Mouse (Mus musculus) G1E (cell line): Measurements from ENCODE around the gene Tubb4b. TPM values are rescaled to one million over a fixed set of nuclear protein-coding genes. Genes with fewer than 3 reads are reported as not detected.

Experiments
- ATAC-seq: 2 replicates; pipeline ENCODE4 v1.8.0; 2016; ENCODE audit warnings: mild to moderate bottlenecking; ENCODE audit not compliant: insufficient number of reproducible peaks, poor library complexity, low FRiP score, severe bottlenecking; ENCODE audit errors: extremely low read depth
- DNase-seq: peaks from one replicate; pipeline ENCODE4 v3.0.0; 2012; ENCODE audit warnings: low spot score
- H3K27me3 ChIP-seq: 2 replicates; pipeline ENCODE4 v1.6.1; 2012; ENCODE audit warnings: mild to moderate bottlenecking, low read length, inconsistent platforms; ENCODE audit not compliant: insufficient read depth
- H3K36me3 ChIP-seq: replicated peaks from 2 replicates; pipeline ENCODE3; 2012; ENCODE audit warnings: mild to moderate bottlenecking, inconsistent platforms
- H3K4me1 ChIP-seq: 2 replicates; pipeline ENCODE4 v1.6.1; 2012; ENCODE audit warnings: low read depth, low read length, inconsistent platforms, mixed read lengths; ENCODE audit not compliant: insufficient read depth
- H3K4me3 ChIP-seq: 2 replicates; pipeline ENCODE4 v1.5.1; 2012; ENCODE audit warnings: low read depth, mild to moderate bottlenecking, inconsistent platforms, low read length, moderate library complexity, mixed read lengths
- H3K9me3 ChIP-seq: replicated peaks from 2 replicates; pipeline ENCODE4 v1.6.1; 2012; ENCODE audit warnings: inconsistent platforms
- CTCF ChIP-seq: IDR thresholded peaks from 2 replicates; pipeline ENCODE4 v1.5.1; 2012; ENCODE audit warnings: low read depth, low read length, inconsistent platforms, mixed read lengths
- GATA1 ChIP-seq: IDR thresholded peaks from 2 replicates; pipeline ENCODE4 v1.6.1; 2012; ENCODE audit warnings: borderline replicate concordance, low read length, inconsistent platforms, mixed read lengths
- GATA2 ChIP-seq: IDR thresholded peaks from 2 replicates; pipeline ENCODE4 v1.6.1; 2012; ENCODE audit warnings: low read depth, low read length, inconsistent platforms, borderline replicate concordance
- POLR2AphosphoS5 ChIP-seq: IDR thresholded peaks from 2 replicates; pipeline ENCODE4 v1.6.1; 2012; ENCODE audit warnings: low read depth, low read length, inconsistent platforms; ENCODE audit not compliant: insufficient replicate concordance
- TAL1 ChIP-seq: conservative IDR thresholded peaks from 2 replicates; pipeline ENCODE4 v1.6.1; 2012; ENCODE audit warnings: low read depth, low read length, inconsistent platforms, mixed read lengths
- polyA plus RNA-seq: library from polyadenylated mRNA; stranded (reverse); fragments of >175 nt; gene quantifications from 2 replicates; pipeline ENCODE4 v1.2.3, GENCODE M21; 2012
- total RNA-seq, 2 experiments: library from RNA; stranded (forward) in 1 of 2; stranded (reverse) in 1 of 2; fragments of 200-1000 nt in 1 of 2; fragments of >200 nt in 1 of 2; fragmentation: Nextera tagmentation in 1 of 2; gene quantifications; 2 replicates each; pipeline ENCODE4 v1.2.3; 2014 to 2017

Gene Tubb4b
- total and polyA plus RNA-seq, 3 experiments: 427 to 799 (median 639) TPM

DNA sequence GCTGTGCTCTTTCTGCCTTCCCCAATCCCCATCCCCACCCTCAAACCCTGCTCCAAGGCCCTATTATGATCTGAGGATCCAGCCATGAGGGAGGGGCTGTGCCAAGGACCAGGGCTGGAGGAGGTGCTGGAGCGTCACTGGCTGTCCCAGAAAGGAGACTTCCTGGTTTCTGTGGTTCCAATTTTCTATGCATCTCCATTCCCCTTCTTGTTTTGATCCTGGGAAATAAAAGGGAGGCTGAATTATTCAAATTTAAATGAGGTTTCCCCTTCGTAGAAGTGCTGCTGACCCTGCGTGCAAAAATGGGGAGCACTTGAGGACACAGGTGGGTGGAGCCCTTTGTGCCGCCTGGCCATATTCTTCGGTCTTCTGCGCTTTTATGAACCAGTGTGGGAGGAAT is 41.8 kb downstream of the Tubb4b start:
- Histone ChIP-seq H3K4me1 (peaks cover 23% of the 10 kb centered on the region), H3K27me3 (peaks cover 95% of the 10 kb centered on the region), H3K9me3 (peaks cover 12% of the 10 kb centered on the region), H3K36me3 (no peaks in the 10 kb centered on the region), H3K4me3 (no peak overlapping the region)
- DNase-seq: no peak
- no peak for ATAC-seq
- TF ChIP-seq CTCF (no peak), POLR2AphosphoS5 (no peak), GATA2 (no peak), GATA1 (no peak), TAL1 (no peak)

DNA sequence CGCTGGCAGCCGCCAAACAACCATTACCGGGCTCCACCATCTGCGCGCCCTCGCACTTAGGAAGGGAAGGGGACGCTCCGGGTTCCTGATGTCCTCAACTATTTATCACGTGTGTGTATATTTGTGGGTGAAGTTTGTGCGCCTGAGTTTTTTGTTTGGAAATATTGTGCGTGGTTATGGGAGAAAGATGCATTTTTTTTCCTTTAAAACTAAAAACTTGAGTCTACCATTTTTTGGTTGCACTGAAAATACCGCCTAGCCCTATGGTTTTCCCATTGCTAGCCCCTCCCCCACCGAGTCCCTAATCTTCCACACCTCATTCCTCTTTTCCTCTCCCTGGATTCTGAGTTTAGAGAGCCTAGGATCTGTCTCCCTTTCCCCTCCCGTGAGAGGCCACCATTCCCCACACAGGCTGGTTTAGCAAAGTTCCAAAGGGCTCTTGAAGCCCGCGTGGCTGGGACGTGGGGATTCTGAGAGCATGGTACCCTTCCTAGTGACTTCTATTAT is 42.6 kb downstream of the Tubb4b start:
- H3K4me1 ChIP-seq: peaks cover 23% of the 10 kb centered on the region
- no peaks in the 10 kb centered on the region for H3K36me3 ChIP-seq
- TF ChIP-seq TAL1 (no peak), CTCF (no peak), GATA2 (no peak), GATA1 (no peak), POLR2AphosphoS5 (no peak)
- no peak overlapping the region for H3K4me3 ChIP-seq
- peaks cover 12% of the 10 kb centered on the region for H3K9me3 ChIP-seq
- peaks cover 95% of the 10 kb centered on the region for H3K27me3 ChIP-seq
- no peak for ATAC-seq
- no peak for DNase-seq

GRCm38 (mm10) chr2:25180973-25181890 is 43.3 kb downstream of the Tubb4b start:
- DNase-seq: no peak
- Histone ChIP-seq H3K9me3 (peaks cover 12% of the 10 kb centered on the region), H3K36me3 (no peaks in the 10 kb centered on the region), H3K4me1 (peaks cover 19% of the 10 kb centered on the region), H3K4me3 (peak overlapping the region; percentile 51), H3K27me3 (peaks cover 95% of the 10 kb centered on the region)
- ATAC-seq: no peak
- TF ChIP-seq TAL1: no peak
- no peak for TF ChIP-seq GATA1
- no peak for TF ChIP-seq POLR2AphosphoS5
- no peak for TF ChIP-seq CTCF
- no peak for TF ChIP-seq GATA2

DNA sequence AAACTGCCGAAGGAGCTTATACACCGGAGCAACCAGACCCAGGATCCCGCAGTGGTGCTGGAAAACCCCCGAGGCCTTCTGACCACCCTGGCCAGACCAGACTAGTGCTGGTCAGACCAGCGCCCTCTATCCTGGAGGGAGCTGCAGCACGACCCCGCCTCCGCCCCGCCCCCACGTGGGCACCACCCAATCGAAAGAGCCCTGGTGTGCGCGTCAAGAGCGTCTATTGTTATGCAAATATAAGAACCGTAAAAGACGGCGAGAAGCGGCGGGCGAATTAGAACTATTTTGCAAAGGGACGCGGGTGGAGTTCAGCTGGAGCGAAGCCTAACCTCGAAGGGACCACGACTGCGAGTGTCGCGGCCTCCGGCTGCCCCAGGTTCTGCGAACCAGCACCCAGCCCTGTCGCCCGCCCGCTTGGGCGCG is 44.0 kb downstream of the Tubb4b start, which contains the start of gene Nrarp:
Gene Nrarp, plus strand, starts transcription at position 281 of the 426 bp plus-strand sequence.
- Histone ChIP-seq H3K27me3 (peaks cover 95% of the 10 kb centered on the region), H3K4me1 (peaks cover 15% of the 10 kb centered on the region), H3K4me3 (peak within 1 kb of the TSS; percentile 51), H3K36me3 (no peaks in the 10 kb centered on the region), H3K9me3 (peaks cover 12% of the 10 kb centered on the region)
- TF ChIP-seq GATA2 (no peak), POLR2AphosphoS5 (no peak), CTCF (no peak), TAL1 (no peak), GATA1 (no peak)
- DNase-seq (no peak), ATAC-seq (no peak)

GRCm38 (mm10) chr2:25179566-25180217 is 44.8 kb downstream of the Tubb4b start:
- Histone ChIP-seq H3K9me3 (peaks cover 12% of the 10 kb centered on the region), H3K4me3 (no peak overlapping the region), H3K27me3 (peaks cover 90% of the 10 kb centered on the region), H3K36me3 (no peaks in the 10 kb centered on the region), H3K4me1 (peaks cover 19% of the 10 kb centered on the region)
- no peak for DNase-seq
- ATAC-seq: no peak
- TF ChIP-seq TAL1: no peak
- no peak for TF ChIP-seq CTCF

- Histone ChIP-seq H3K9me3 (peaks cover 12% of the 10 kb centered on the region), H3K27me3 (peaks cover 86% of the 10 kb centered on the region), H3K36me3 (no peaks in the 10 kb centered on the region), H3K4me1 (peaks cover 26% of the 10 kb centered on the region), H3K4me3 (no peak overlapping the region)
- no peak for ATAC-seq
- no peak for DNase-seq
- TF ChIP-seq POLR2AphosphoS5: no peak
- no peak for TF ChIP-seq GATA2
- no peak for TF ChIP-seq TAL1
- TF ChIP-seq GATA1: no peak
- no peak for TF ChIP-seq CTCF
Measured at GRCm38 (mm10) chr2:25178285-25178972, 46.1 kb downstream of the Tubb4b start.
